Mouse (Mus musculus): ENCODE measurements at regions not wholly inside any gene's neighbourhood (a gene's known extent, or its start where the extent isn't known, plus 50 kb on each side); places are given as distances from the start of the nearest gene placed in this dataset.
A peak's percentile ranks its signal among the peaks of the same experiment; 100 is the strongest.

- 41% methylated on average over 6 of the region's 6 CpGs for WGBS
- H3K27me3 ChIP-seq (ENCODE audit: insufficient read depth, low read length) = no peaks in the 10 kb centered on the region
- H3K4me1 ChIP-seq (ENCODE audit: insufficient read depth, low read length) = no peaks in the 10 kb centered on the region
- H3K9me3 ChIP-seq (ENCODE audit: low read length) = no peaks in the 10 kb centered on the region
- DNase-seq (ENCODE audit: low spot score) (peak; percentile 37), ATAC-seq (ENCODE audit: low FRiP score) (no peak)
- no peaks in the 10 kb centered on the region for H3K36me3 ChIP-seq (ENCODE audit: insufficient read depth, low read length)
- H3K4me2 ChIP-seq (ENCODE audit: low read depth, low read length, poor library complexity, severe bottlenecking) = no peak overlapping the region
- H3K9ac ChIP-seq (replicated peaks; ENCODE audit: low read length, poor library complexity, severe bottlenecking) = no peak overlapping the region
- H3K4me3 ChIP-seq (ENCODE audit: low read depth, low read length) = no peak overlapping the region
- no peak for TF ChIP-seq CTCF (IDR thresholded peaks at IDR 0.05)
- no peak overlapping the region for H3K27ac ChIP-seq (ENCODE audit: low read depth, low read length)
These were observed 289.9 kb upstream of the Mmadhc start for GRCm38 (mm10) chr2:50586321-50587050.

- Histone ChIP-seq H3K4me1 (ENCODE audit: insufficient read depth, low read length) (no peaks in the 10 kb centered on the region), H3K9ac (replicated peaks; ENCODE audit: low read length, poor library complexity, severe bottlenecking) (no peak overlapping the region), H3K4me2 (ENCODE audit: low read depth, low read length, poor library complexity, severe bottlenecking) (no peak overlapping the region), H3K4me3 (ENCODE audit: low read depth, low read length) (no peak overlapping the region), H3K36me3 (ENCODE audit: insufficient read depth, low read length) (no peaks in the 10 kb centered on the region), H3K27me3 (ENCODE audit: insufficient read depth, low read length) (no peaks in the 10 kb centered on the region), H3K27ac (ENCODE audit: low read depth, low read length) (no peak overlapping the region), H3K9me3 (ENCODE audit: low read length) (no peaks in the 10 kb centered on the region)
- TF ChIP-seq CTCF (IDR thresholded peaks at IDR 0.05) = no peak
- WGBS = 64% methylated on average over 2 of the region's 2 CpGs
- DNase-seq (ENCODE audit: low spot score) (no peak), ATAC-seq (ENCODE audit: low FRiP score) (no peak)
These were observed 283.0 kb upstream of the Mmadhc start for GRCm38 (mm10) chr2:50579620-50580019.

- Histone ChIP-seq H3K4me1 (ENCODE audit: insufficient read depth, low read length) (no peaks in the 10 kb centered on the region), H3K36me3 (ENCODE audit: insufficient read depth, low read length) (no peaks in the 10 kb centered on the region), H3K9me3 (ENCODE audit: low read length) (no peaks in the 10 kb centered on the region), H3K4me3 (ENCODE audit: low read depth, low read length) (no peak overlapping the region), H3K27me3 (ENCODE audit: insufficient read depth, low read length) (no peaks in the 10 kb centered on the region), H3K4me2 (ENCODE audit: low read depth, low read length, poor library complexity, severe bottlenecking) (no peak overlapping the region), H3K27ac (ENCODE audit: low read depth, low read length) (no peak overlapping the region), H3K9ac (replicated peaks; ENCODE audit: low read length, poor library complexity, severe bottlenecking) (no peak overlapping the region)
- no peak for TF ChIP-seq CTCF (IDR thresholded peaks at IDR 0.05)
- ATAC-seq (ENCODE audit: low FRiP score) (no peak), DNase-seq (ENCODE audit: low spot score) (no peak)
- 70% methylated on average over 6 of the region's 6 CpGs for WGBS
These were observed 281.9 kb upstream of the Mmadhc start for GRCm38 (mm10) chr2:50578278-50579043.

- DNase-seq (ENCODE audit: low spot score) (no peak), ATAC-seq (ENCODE audit: low FRiP score) (no peak)
- Histone ChIP-seq H3K9me3 (ENCODE audit: low read length) (no peaks in the 10 kb centered on the region), H3K27ac (ENCODE audit: low read depth, low read length) (no peak overlapping the region), H3K4me2 (ENCODE audit: low read depth, low read length, poor library complexity, severe bottlenecking) (no peak overlapping the region), H3K4me3 (ENCODE audit: low read depth, low read length) (no peak overlapping the region), H3K4me1 (ENCODE audit: insufficient read depth, low read length) (no peaks in the 10 kb centered on the region), H3K9ac (replicated peaks; ENCODE audit: low read length, poor library complexity, severe bottlenecking) (no peak overlapping the region), H3K27me3 (ENCODE audit: insufficient read depth, low read length) (no peaks in the 10 kb centered on the region), H3K36me3 (ENCODE audit: insufficient read depth, low read length) (no peaks in the 10 kb centered on the region)
- no peak for TF ChIP-seq CTCF (IDR thresholded peaks at IDR 0.05)
- WGBS = 83% methylated on average over 9 of the region's 9 CpGs
These were observed 281.1 kb upstream of the Mmadhc start for GRCm38 (mm10) chr2:50577736-50578135.

- DNase-seq (ENCODE audit: low spot score) (no peak), ATAC-seq (ENCODE audit: low FRiP score) (no peak)
- no peaks in the 10 kb centered on the region for H3K9me3 ChIP-seq (ENCODE audit: low read length)
- no peak for TF ChIP-seq CTCF (IDR thresholded peaks at IDR 0.05)
- no peaks in the 10 kb centered on the region for H3K36me3 ChIP-seq (ENCODE audit: insufficient read depth, low read length)
- H3K4me2 ChIP-seq (ENCODE audit: low read depth, low read length, poor library complexity, severe bottlenecking) = no peak overlapping the region
- H3K4me1 ChIP-seq (ENCODE audit: insufficient read depth, low read length) = no peaks in the 10 kb centered on the region
- no peaks in the 10 kb centered on the region for H3K27me3 ChIP-seq (ENCODE audit: insufficient read depth, low read length)
- no peak overlapping the region for H3K9ac ChIP-seq (replicated peaks; ENCODE audit: low read length, poor library complexity, severe bottlenecking)
- no peak overlapping the region for H3K27ac ChIP-seq (ENCODE audit: low read depth, low read length)
- 71% methylated on average over 3 of the region's 3 CpGs for WGBS
- H3K4me3 ChIP-seq (ENCODE audit: low read depth, low read length) = no peak overlapping the region
These were observed 276.9 kb upstream of the Mmadhc start for GRCm38 (mm10) chr2:50573455-50573854.

GRCm38 (mm10) chr2:50571021-50571420, 274.4 kb upstream of the Mmadhc start:
- no peak for DNase-seq (ENCODE audit: low spot score)
- TF ChIP-seq CTCF (IDR thresholded peaks at IDR 0.05) = no peak
- H3K9me3 ChIP-seq (ENCODE audit: low read length) = no peaks in the 10 kb centered on the region
- ATAC-seq (ENCODE audit: low FRiP score) = no peak
- H3K27me3 ChIP-seq (ENCODE audit: insufficient read depth, low read length) = no peaks in the 10 kb centered on the region
- no peaks in the 10 kb centered on the region for H3K36me3 ChIP-seq (ENCODE audit: insufficient read depth, low read length)
- no peak overlapping the region for H3K4me3 ChIP-seq (ENCODE audit: low read depth, low read length)
- 47% methylated on average over 4 of the region's 4 CpGs for WGBS
- H3K9ac ChIP-seq (replicated peaks; ENCODE audit: low read length, poor library complexity, severe bottlenecking) = no peak overlapping the region
- no peak overlapping the region for H3K4me2 ChIP-seq (ENCODE audit: low read depth, low read length, poor library complexity, severe bottlenecking)
- H3K27ac ChIP-seq (ENCODE audit: low read depth, low read length) = no peak overlapping the region
- no peaks in the 10 kb centered on the region for H3K4me1 ChIP-seq (ENCODE audit: insufficient read depth, low read length)

All from midbrain, postnatal 0 days (tissue).